Mouse (Mus musculus): Measurements from ENCODE around the gene Nabp2.

Nabp2 gene

DNA sequence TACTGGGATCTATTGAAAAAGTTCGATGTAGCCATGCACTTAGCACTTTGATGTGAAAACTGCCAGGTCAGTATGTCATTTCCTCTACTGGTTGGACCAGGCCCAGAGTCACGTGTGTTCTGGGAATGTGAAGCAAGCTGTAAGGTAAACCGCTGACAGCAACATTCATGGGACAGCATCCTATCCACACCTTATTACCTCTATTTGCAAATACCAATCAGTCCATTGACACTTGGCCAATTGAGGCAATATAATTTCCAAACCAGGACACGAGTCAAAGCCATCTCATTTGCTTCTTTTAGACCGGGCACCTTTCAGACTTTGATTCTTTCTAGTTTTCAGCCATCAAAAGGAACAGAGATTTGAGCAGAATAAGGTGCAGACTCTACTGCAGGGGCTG is 17.8 kb upstream of the Nabp2 start:
- no peak for DNase-seq

DNA sequence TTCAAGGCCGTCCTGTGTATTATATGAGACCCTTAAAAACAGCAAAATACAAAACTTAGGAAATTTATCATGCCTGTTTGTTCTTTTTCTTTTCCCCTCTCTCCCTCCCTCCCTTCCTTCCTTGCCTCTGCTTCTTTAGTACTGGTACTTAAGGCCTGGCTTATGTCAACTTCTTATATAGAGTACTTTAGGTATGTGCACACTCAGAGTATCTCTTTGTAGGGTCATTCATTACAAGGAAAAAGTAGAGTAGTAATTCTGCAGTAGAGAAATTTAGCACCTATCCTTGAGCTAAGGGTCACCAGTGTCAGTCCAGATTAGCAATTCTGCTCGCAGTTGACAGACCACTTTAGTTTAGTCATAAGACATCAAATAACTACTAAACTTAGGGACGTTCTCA is 14.0 kb upstream of the Nabp2 start:
- no peak for DNase-seq

DNA sequence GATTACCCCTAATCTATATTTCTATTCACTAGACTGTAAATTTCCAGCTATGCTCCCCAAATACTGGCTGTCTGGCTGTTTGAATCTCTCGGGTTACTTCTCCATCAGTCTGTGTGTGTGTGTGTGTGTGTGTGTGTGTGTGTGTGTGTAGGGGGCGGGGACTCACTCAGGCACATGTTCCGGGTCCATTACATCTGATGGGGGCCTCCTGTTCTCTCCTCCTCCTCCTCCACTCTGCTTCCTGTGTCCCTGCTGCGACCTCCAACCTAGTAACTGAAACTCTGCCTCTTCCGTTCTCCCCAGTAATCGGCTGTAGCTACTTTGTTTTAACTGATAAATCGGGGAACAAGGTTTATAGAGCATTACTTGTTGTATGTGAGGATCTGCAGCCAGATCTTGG is 13.3 kb upstream of the Nabp2 start:
- DNase-seq = no peak

DNA sequence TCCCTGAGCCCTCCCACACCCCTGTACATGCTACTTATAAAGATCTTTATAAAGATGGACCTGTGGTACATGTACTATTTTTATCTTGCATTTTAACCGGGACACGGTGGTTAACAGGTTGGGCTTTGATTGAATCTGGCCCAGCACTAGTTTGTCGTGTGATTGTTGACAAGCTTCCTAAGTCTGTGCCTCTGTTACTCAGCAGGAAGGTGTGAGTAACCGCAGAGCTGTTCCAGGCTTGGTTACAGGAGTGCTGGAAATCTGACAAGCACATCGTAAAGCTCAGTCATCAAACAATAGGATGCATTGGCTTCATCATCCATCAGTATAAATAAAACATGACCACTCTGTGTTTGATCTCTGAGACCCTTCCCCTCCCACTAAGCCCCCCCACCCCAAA is 11.1 kb upstream of the Nabp2 start:
- no peak for DNase-seq

DNA sequence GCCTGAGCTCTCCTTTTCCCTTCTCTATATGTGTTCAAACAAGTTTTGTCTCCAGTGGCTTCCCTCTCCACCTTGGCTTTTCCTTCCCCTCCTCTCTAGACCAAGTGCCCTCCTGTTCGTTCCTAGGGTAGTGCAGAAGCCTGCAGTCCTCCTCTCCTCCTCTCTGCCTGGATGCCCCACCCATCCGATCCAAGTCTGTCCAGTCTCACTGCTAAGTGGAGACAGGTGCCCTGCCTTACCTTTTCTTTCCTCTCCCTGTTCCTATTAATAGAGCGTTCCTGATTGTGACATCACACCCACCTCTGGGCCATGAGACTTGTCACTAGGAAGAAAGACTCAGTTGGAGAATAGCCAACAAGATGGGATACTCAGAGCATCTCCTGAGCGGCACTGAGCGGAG is 3.6 kb upstream of the Nabp2 start:
- DNase-seq = no peak

DNA sequence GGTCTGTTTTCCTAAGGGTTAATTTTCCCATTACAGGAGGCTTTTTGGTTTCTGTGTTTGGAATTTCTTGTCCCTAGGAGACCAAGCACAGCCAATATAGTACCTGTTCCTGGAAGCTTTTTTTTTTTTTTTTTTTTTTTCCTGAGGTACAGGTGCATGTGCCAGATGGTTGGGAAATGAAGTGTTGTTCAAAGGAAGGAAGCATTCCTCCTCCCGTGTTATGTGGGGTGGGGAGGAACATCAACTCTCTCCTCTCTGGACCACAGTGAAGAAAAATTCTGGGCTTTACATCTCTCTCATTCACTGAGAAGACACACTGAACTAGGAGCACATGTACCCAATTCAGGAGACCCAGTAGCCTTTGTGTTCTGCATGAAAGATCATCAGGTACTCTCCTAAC is 1.8 kb upstream of the Nabp2 start:
- no peak for DNase-seq

DNA sequence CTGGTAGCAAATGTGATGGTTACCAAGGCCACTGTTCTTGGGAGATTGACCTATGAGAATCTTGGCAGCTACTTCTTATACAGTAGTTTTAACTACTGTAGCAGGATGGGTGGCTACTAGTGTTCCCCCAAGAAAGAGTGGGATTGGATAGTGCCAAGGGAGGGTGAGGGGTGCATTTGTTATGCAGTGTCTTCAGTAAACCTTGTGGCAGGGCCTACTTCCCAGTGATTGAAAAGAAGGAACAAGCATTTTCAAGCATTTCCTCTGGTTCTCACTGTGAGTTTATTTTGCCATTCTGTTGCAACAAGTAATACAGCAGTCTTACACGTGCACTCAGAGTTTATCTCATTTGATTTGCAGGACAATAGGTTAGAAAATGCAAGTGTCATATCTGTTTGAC is 1.3 kb upstream of the Nabp2 start:
- no peak for DNase-seq

DNA sequence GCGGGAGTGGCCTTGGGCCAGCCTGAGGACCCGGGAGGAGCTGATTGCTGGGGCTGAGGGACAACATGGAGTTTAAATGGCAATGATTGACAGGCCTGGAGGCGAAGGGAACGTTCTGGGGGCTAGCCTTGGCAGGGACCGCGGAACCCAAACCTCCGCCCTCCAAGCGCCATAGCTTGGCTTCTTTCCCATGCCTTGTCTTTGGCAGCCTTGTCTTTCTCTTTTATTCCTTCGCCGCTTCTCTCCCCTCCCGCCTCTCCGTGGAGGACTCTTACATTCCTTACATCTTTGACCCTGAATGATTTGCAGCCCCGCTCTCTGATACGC is 726 bp upstream of the Nabp2 start:
- DNase-seq = peak; percentile 63 to 68

DNA sequence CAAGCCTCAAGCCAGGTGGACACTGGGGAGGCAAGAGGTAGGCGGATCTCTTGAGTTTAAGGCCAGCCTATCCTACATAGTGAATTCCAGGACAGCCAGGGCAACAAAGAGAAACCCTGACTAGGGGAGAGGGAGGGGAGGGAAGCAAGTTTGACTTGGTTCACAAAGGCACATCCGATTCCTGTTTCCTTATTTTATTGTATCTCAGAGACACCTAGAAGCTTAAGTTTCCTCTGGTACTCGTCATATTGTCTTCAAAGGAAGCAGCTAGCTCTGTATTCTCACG is 789 bp downstream of the Nabp2 start:
- DNase-seq = no peak

DNA sequence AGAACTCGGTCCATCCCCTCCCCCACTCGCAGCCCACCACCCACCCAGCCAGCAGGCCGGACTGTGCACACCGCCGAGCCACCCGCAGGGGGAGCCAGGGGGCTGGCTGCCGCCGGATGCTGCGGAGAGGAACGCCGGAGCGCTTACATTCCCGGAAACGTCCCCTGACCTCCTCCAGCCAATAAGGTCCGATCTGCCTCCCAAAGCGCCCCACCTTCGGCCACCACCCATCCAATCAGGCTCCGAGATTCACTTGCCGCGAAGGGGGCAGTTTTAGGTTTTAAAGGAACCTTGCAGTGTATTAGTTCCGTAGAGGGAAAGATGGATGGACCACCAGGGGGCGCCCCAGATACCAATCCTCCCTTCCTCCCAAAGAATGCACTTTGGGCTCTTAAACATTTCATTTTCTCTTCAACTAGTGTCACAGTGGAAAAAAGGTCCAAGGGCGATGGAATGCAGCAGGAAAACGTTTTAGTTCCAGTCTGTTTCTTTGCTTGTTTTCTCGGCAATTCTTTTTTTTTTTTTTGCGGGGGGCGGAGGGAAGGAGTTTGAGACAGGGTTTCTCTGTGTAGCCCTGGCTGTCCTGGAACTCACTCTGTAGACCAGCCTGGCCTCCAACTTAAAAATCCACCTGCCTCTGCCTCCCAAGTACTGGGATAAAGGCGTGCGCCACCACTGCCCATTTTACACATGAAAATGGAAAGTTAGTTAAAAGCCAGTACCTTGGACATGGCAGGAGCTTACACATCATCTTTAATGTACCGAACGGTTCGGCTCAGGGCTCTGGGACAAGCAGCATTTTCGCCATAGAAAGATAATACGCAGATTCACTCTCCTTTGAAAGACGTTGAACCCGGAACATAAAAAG is 1.4 kb downstream of the Nabp2 start:
- peak; percentile 97 to 99 for DNase-seq

DNA sequence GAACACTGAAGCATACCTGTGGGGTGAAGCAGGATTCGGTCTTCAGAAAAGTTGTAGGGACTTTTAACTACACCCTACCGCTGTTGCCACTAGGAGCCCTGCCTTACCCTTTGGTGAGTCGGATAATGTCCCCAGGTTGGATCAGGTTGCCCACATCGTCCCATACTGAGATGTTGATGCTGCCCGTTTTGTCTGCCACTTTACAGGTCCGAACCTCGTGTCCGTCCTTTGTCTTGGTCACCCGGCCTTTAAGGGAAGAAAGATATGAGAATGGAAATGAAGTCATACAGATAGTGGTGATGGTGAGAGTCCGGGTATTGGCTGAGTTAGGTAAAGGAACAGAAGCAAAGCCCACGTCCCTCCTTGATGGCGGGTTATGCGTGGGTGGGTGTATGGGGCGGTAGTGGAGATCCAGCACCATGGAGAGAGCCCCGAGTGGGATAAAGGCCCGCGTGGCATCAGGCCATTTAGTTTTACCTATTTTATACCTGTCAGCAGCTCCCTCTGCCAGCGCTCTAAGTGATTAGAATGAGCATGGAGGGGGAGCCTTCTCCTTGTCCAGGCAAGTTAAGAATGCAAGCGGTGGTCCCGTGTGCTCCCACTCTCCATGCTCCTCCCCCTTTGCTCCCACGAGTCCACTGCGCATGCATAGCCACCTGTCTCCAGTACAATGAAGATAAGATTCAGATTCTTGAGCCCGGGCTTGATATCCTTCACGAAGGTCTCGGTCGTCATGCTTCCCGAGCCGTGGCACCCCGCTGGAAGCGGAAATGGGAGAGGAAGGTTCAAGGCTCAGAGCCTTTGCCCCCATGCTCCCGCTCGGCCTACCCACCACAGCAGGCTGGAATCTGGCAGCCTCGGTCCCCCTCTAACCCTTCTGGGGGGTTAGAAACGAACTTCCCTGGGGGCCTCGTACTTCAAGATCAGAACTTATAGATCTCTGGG is 2.4 kb downstream of the Nabp2 start:
- peak; percentile 67 to 69 for DNase-seq

DNA sequence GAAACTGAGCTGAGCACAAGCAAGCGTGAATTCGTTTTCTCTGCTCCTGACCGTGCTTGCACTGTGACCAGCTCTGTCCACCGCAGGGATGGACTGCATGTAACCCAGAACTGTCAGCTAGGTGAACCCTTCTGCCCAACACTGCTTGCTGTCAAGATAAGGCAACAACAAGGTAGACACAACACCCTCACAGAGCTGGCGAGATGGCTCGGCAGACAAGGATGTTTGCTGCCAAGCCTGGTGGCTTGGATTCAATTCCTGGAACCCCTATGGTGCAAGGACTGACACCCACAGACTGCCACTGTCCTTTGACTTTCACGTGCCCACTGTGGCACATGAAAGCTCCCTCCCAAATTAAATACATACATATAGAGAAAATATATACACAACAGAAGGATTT is 7.4 kb downstream of the Nabp2 start:
- DNase-seq = peak; percentile 90 to 92

DNA sequence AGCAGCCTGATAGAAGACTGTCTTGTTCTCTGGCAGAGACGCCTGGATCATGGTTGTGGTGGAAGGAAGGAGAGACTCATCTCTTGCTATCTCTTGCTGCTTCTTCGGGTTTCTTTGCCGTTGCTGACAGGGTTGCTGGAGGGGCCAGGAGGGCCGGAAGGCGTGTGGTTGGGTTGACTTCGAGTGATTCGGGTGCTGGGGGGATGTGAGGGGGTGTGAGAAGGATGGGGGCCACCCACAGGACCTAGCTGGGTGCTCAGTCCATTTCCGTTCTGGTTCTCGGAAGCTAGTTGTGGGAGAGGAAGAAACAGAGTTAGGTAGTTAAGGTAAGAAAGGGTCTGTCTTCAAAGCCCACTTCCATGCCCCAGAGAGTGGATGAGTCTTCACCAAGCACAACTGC is 9.7 kb downstream of the Nabp2 start:
- no peak for DNase-seq

DNA sequence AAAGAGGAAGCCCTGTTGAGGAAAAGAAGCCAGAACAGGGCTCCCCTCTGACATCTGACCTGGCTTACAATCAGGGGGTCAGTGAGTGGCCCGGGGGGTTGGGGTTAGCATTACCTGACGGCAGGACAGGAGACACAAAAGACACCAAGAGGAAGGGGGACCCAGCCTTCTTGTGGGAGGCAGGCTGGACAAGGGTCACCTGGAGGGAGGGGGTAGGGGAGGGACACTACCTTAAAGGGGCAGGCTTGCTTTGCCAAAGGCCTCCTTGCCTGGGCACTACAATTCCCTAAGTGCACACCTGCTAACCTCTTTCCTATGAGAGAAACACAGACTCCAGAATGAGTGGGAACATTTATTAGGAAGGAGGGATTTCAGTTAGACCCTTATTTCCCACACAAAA is 10.2 kb downstream of the Nabp2 start, which contains the start of gene Slc39a5:
TSS of gene Slc39a5 (minus strand) at position 174 of the 400 bp plus-strand sequence.
- no peak for DNase-seq

DNA sequence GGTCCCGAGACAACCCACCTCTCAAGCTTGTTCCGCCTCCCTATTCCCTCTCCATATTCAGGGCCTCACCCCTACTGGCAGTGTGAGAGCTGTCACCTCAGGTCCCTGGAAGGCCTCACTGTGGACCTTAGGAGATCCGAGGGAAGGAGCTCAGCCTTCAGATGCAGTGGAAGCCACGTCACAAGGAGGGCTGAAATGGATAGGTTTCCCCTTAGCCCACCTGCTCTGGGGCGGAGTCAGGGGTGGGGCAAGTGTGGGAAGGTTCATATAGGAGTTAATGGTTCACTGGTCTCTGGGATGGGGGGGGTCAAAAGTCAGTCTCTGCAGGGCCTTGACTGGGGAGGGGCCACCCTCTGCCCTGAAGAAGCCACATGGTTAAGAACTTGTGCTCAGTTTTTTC is 11.0 kb downstream of the Nabp2 start:
- no peak for DNase-seq

DNA sequence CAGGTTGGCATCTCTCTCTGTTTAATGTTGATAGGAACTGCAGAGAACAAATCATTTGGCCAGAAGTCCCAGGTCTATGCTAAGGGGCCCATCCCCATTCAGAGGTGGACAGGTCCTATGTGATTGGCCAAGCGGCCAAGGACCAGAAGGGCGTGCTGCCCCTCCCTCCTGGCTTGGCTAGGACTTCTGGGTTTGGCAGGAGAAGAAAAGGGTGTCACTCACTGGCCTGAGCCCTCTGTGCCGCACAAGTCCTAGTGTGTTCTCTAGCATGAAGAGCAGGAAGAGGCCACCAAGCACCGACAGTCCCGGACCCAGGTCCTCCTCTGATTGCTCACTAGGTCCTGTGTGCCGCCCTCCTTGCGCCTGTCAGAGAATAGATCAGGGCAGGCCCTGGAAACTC is 13.8 kb downstream of the Nabp2 start:
- DNase-seq = peak; percentile 77

DNA sequence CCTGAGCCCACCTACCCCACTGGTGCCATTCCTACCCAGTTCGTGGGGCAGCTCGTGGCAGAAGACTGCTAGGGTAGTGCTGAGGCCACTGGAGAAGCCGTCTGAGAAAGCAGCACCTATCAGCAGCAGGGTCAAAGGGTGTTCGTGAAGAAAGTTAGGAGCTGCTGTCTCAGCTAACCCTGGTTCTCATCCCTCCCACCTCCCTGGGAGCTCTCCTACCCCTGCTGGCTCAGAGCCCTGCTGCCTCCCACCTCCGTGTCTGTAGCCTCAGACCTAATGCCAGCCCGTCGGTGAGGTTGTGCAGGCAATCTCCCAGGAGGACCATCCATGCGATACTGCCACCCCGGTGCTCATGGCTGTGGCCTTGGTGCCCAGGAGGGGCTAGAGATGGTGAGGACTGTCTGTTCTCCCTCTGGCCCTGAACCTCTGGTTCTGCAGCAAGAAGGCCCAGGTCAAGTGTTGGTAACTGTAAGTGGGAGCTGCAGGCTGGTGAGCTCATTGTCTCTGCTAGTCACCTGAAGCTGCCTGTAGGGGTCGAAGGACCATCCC is 14.5 kb downstream of the Nabp2 start:
- DNase-seq = no peak

DNA sequence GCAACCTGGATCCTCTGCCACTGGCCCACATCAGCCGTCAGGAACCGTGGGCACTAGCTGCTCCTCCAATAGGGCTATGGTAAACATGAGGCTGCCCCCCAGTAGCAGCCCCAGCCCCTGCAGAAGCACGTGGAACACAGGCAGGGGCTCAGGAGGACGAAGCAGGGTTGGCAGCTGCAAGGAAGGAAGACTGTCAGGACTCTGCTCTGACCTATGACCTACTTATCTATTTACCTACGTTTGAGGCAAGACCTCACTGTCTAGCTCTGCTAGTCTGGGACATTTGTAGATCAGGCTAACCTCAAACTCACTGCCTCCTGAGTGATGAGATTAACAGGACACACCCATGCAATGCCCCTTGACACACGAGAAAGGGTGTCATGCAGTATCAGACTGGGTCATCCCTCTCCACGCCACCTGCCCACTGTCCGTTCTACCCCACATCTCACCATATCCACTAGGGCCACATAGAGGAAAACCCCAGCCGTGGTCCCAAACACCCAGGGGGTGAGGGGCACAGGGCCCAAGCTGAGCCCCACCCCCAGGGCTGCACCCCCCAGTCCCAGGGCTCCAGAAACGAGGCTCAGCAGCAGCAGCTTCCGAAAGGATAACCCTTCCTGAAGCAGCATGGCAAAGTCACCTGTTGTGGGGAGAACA is 15.1 kb downstream of the Nabp2 start:
- DNase-seq = no peak

DNA sequence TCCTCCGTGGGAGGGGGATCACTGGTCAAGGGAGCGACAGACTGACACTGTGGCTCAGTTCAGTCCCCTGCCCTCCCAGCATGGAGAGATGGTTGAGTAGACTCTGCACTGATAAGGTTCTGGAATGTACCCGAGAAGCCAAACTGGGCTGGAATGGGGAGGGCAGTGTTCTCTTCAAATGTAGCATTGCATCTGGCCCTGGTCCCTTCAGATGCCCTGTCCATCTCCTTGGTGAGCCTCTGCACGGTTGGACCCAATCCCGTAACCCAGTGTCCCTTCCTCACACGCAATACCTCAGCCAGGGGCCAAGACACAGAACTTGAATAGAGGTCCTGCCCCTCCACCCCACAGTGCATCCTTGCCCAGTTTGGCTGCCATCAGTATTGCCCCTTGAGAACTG is 19.4 kb downstream of the Nabp2 start:
- DNase-seq = peak in 1 of 2 experiments; percentile 6

DNA sequence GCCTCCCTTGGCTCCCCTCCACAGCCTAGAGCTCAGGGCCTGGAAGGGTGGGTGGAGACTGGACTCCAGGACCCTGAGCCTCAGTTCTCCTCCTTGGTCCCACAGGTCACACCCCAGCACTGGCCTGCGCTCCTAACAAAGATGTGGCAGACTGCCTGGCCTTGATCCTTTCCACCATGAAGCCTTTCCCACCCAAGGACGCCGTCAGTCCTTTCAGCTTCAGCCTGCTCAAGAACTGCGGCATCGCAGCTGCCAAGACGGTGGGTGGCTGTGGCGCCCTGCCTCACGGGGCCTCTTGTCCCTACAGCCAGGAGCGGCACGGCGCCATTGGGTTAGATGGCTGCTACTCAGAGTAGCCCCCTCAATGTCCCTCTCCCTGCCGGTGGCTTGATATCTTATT is 20.9 kb downstream of the Nabp2 start:
- no peak for DNase-seq

DNA sequence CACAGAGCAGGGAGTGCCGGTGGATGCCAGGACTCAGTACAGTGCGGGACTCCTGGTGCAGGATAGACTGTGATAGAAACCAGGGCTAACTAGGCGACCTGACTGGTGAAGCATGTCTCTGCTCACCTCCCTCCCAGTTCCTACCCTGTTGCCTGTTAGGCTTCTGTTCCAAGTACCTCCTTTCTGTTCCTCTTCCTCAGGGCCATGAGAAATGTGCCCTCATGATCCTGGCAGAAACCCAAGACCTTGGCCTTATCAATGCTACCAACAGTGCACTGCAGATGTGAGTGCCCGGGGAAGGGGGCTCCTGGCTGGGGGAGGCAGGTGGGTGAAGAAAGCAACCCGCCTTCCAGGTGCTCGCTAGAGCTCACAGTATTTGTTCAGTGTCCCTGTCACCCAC is 21.7 kb downstream of the Nabp2 start:
- no peak for DNase-seq

DNA sequence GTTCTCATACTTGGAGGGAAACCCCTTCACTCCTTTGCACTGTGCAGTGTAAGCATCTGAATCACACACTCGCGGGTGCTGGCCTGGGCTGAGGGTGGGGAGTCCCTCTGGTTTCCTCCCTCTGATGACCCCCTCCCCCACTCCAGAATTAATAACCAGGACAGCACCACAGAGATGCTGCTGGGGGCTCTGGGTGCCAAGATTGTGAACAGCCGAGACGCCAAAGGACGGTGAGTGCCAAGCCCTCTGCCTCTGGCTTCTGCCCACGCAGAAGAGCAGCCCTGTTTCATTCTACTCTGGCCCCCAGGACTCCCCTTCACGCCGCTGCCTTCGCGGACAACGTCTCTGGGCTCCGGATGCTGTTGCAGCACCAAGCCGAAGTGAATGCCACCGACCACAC is 22.4 kb downstream of the Nabp2 start:
- DNase-seq = peak; percentile 34 to 44

DNA sequence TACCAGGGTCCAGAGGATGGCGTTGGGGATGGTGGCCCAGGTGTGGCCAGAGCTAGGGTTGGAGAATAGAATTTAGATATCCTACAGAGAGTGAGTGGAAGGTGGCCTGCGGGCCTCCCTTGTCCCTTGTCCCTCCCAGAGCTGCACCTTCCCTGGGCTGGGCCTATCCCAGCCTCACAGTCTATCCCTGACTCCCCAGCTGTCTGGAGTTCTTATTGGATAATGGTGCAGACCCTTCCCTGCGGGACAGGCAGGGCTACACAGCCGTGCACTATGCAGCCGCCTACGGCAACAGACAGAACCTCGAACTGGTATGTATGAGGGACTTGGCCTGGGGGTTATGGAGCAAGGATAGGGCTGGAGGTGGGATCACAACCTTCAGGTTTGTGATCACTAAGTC is 25.4 kb downstream of the Nabp2 start:
- no peak for DNase-seq
